Mouse (Mus musculus) neural tube, embryonic 11.5 days (tissue): ENCODE measurements around the gene Tecpr2. TPM values are rescaled to one million over a fixed set of nuclear protein-coding genes. Genes with fewer than 3 reads are reported as not detected.

Experiments
- ATAC-seq: fragments of 200-750 bp; cut with Nextera tagmentation; 2 replicates; pipeline ENCODE4 v1.8.0; 2017; ENCODE audit warnings: moderate number of reproducible peaks, mild to moderate bottlenecking, moderate TSS enrichment, moderate library complexity; ENCODE audit not compliant: insufficient read depth, low FRiP score, low TSS enrichment
- DNase-seq: peaks from one replicate; pipeline ENCODE4 v3.0.0-alpha.2; 2015; ENCODE audit warnings: low spot score
- H3K27ac ChIP-seq: fragments of 300-500 bp; sonication (generic); 2 replicates; pipeline ENCODE4 v1.5.1; 2014; ENCODE audit warnings: low read depth, mild to moderate bottlenecking, low read length
- H3K27me3 ChIP-seq: fragments of 300-500 bp; sonication (generic); 2 replicates; pipeline ENCODE4 v1.6.1; 2014; ENCODE audit warnings: mild to moderate bottlenecking, low read length, mixed read lengths; ENCODE audit not compliant: control insufficient read depth, insufficient read depth
- H3K36me3 ChIP-seq: fragments of 300-500 bp; sonication (generic); 2 replicates; pipeline ENCODE4 v1.6.1; 2014; ENCODE audit warnings: mild to moderate bottlenecking, low read length, moderate library complexity, mixed read lengths; ENCODE audit not compliant: control insufficient read depth, insufficient read depth
- H3K4me1 ChIP-seq: fragments of 300-500 bp; sonication (generic); 2 replicates; pipeline ENCODE4 v1.6.1; 2014; ENCODE audit warnings: low read length, mixed read lengths; ENCODE audit not compliant: control insufficient read depth, insufficient read depth
- H3K4me2 ChIP-seq: fragments of 300-500 bp; sonication (generic); 2 replicates; pipeline ENCODE4 v1.6.1; 2014; ENCODE audit warnings: low read depth, mild to moderate bottlenecking, moderate library complexity
- H3K4me3 ChIP-seq: fragments of 300-500 bp; sonication (generic); 2 replicates; pipeline ENCODE4 v1.5.1; 2014; ENCODE audit warnings: low read depth, low read length
- H3K9ac ChIP-seq: fragments of 300-500 bp; sonication (generic); 2 replicates; pipeline ENCODE4 v1.6.1; 2014; ENCODE audit warnings: mild to moderate bottlenecking, low read length
- H3K9me3 ChIP-seq: fragments of 300-500 bp; sonication (generic); 2 replicates; pipeline ENCODE4 v1.6.1; 2016; ENCODE audit warnings: low read length; ENCODE audit not compliant: control insufficient read depth
- WGBS: fragments of 180-500 bp; shearing (Covaris S2); extraction: QIAGEN DNeasy Blood & Tissue Kit; methylation state at CpG from one replicate; pipeline ENCODE4 v1.1.7; 2014; 5-methylcytosine and 5-hydroxymethylcytosine counted together
- polyA plus RNA-seq: library from polyadenylated mRNA; unstranded; fragments of >200 nt; fragmentation: Nextera tagmentation; extraction: Ambion mirVana; gene quantifications from 2 replicates; pipeline ENCODE4 v1.2.1, GENCODE M21; 2014

Tecpr2 gene
- polyA plus RNA-seq, 1 experiment from 2014 or later = 6.1 TPM

DNA sequence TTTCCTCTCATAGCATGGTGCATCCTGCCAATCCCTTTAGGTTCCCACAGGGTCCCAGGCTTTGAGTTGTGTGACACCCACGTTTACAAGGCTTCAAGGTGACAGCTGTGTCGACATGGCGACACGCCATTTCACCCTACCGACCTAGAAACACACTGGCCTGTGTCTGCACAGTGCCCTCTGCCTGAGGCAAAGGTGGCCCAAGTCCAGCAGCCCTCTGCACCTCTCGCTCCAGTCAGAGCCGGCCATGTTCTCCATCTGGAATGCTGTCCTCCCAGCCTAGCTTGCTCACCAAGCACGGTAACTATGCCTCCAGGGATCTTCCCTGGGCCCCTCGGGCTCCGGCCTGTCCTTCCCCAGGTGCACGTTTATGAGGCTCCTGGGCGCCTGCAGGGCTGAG is 103.7 kb downstream of the Tecpr2 start:
- no peak for DNase-seq
- Histone ChIP-seq H3K9me3 (no peaks in the 10 kb centered on the region), H3K4me1 (no peaks in the 10 kb centered on the region), H3K27me3 (no peaks in the 10 kb centered on the region), H3K4me2 (no peak overlapping the region), H3K4me3 (no peak overlapping the region), H3K27ac (no peak overlapping the region), H3K9ac (no peak overlapping the region; the same call in 1 of the 2 replicates), H3K36me3 (no peaks in the 10 kb centered on the region)
- 84% methylated on average over 12 of the region's 12 CpGs for WGBS
- ATAC-seq = 0 out of 2 replicates have a peak, but pooled peaks have one; percentile 10

DNA sequence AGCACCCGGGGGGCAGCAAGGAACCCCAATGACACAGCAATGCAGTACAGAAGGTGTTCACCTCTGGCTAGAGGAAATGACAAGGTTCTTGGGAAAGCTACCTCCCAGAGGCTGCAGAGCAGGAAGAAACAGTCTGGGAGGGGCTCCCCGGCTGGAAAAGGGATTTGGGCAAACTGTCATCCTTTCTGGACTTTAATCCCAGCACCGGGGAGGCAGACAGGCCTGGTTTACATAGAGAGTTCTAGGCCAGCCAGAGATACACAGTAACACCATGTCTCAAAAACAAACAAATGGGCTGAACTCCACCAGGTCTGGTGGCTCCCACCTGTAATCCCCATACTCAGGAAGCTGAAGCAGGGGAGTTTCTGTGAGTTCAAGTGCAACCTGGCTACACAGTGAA is 104.2 kb downstream of the Tecpr2 start:
- Histone ChIP-seq H3K4me2 (no peak overlapping the region), H3K4me1 (no peaks in the 10 kb centered on the region), H3K27me3 (no peaks in the 10 kb centered on the region), H3K9ac (no peak overlapping the region), H3K36me3 (no peaks in the 10 kb centered on the region), H3K4me3 (no peak overlapping the region), H3K27ac (no peak overlapping the region), H3K9me3 (no peaks in the 10 kb centered on the region)
- DNase-seq (no peak), ATAC-seq (no peak)
- 91% methylated on average over 3 of the region's 3 CpGs for WGBS

GRCm38 (mm10) chr12:110994666-110995065 is 105.6 kb downstream of the Tecpr2 start:
- Histone ChIP-seq H3K4me2 (no peak overlapping the region), H3K4me1 (no peaks in the 10 kb centered on the region), H3K36me3 (no peaks in the 10 kb centered on the region), H3K27ac (no peak overlapping the region), H3K4me3 (no peak overlapping the region), H3K9me3 (no peaks in the 10 kb centered on the region), H3K27me3 (no peaks in the 10 kb centered on the region), H3K9ac (no peak overlapping the region)
- 35% methylated on average over 12 of the region's 12 CpGs for WGBS
- ATAC-seq (no peak), DNase-seq (no peak)

- ATAC-seq = no peak
- Histone ChIP-seq H3K4me3 (no peak overlapping the region), H3K4me1 (no peaks in the 10 kb centered on the region), H3K36me3 (no peaks in the 10 kb centered on the region), H3K9ac (no peak overlapping the region), H3K9me3 (no peaks in the 10 kb centered on the region), H3K27me3 (no peaks in the 10 kb centered on the region), H3K27ac (no peak overlapping the region), H3K4me2 (no peak overlapping the region)
- no peak for DNase-seq
- 94% methylated on average over 11 of the region's 11 CpGs for WGBS
Observed at GRCm38 (mm10) chr12:110998092-110998491, 109.0 kb downstream of the Tecpr2 start.

GRCm38 (mm10) chr12:110999820-111000219 is 110.8 kb downstream of the Tecpr2 start:
- no peaks in the 10 kb centered on the region for H3K9me3 ChIP-seq
- H3K9ac ChIP-seq = no peak overlapping the region
- 76% methylated on average over 2 of the region's 2 CpGs for WGBS
- no peak overlapping the region for H3K4me2 ChIP-seq
- DNase-seq = no peak
- H3K4me3 ChIP-seq = no peak overlapping the region
- no peaks in the 10 kb centered on the region for H3K36me3 ChIP-seq
- no peaks in the 10 kb centered on the region for H3K4me1 ChIP-seq
- no peak overlapping the region for H3K27ac ChIP-seq
- ATAC-seq = no peak
- H3K27me3 ChIP-seq = no peaks in the 10 kb centered on the region

DNA sequence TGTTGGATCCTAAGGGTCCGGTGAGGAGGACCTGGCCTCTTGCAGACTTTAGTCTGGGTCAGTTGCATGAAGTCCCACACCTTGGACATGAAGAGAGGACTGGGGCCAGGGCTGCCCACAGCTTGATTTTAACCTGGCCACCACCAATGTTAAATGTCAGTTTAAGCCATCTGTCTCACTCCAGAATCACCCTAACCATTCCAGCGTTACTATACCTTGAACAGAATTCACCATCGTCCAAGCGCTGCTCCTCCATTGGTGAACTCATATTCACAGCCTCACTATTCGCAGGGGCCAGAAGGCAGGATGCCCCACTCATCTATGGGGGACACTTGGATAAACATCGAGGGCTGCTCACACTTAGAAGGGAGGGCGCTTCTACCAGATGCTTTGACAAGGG is 111.9 kb downstream of the Tecpr2 start:
- DNase-seq (no peak), ATAC-seq (no peak)
- Histone ChIP-seq H3K4me2 (no peak overlapping the region), H3K4me1 (no peaks in the 10 kb centered on the region), H3K36me3 (no peaks in the 10 kb centered on the region), H3K4me3 (no peak overlapping the region), H3K27ac (no peak overlapping the region), H3K9me3 (no peaks in the 10 kb centered on the region), H3K9ac (no peak overlapping the region), H3K27me3 (no peaks in the 10 kb centered on the region)
- WGBS = 93% methylated on average over 7 of the region's 7 CpGs

DNA sequence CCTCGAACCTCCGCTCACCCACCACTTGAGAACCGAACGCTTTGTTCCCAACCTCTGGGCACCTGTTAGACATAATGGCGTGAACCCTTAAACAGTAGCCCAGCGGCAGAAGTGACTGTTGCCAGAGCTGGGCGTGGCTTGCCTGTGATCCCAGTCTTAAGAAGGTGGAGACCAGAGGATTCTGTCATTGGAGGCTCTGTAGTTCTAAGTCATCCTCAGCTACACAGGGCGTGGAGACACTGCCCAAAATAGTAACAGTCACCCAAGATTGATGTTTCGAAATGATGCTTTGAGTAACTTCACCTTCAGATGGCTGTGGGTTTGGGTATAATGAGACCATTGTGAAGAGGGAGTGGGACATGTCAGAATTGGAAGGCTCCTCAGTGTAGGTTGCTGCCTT is 115.1 kb downstream of the Tecpr2 start:
- Histone ChIP-seq H3K9me3 (no peaks in the 10 kb centered on the region), H3K4me2 (no peak overlapping the region), H3K4me1 (no peaks in the 10 kb centered on the region), H3K9ac (no peak overlapping the region), H3K36me3 (no peaks in the 10 kb centered on the region), H3K27me3 (no peaks in the 10 kb centered on the region), H3K4me3 (no peak overlapping the region), H3K27ac (no peak overlapping the region)
- no peak for ATAC-seq
- 87% methylated on average over 9 of the region's 9 CpGs for WGBS
- DNase-seq = no peak

DNA sequence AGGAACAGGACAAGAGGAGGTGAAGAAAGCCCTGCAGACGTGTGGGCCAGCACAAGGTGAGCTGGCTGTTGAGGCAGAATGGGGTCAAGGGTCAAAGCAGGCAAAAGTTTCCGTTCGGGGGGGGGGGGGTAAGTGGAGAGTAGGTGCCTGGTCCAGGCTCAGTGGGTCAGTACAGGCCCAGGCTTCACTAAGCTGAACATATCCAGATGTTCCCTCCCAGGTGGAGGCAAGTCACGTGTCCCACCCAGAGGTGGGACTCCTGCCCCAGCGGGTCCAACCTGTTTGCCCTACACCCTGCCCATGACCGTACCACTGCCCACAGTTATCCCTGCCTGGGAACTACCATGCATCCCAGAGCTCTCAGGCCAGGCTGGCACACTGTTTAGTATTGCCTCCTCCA is 116.7 kb downstream of the Tecpr2 start:
- no peaks in the 10 kb centered on the region for H3K36me3 ChIP-seq
- no peak overlapping the region for H3K4me3 ChIP-seq
- no peaks in the 10 kb centered on the region for H3K9me3 ChIP-seq
- H3K27me3 ChIP-seq = no peaks in the 10 kb centered on the region
- DNase-seq (no peak), ATAC-seq (no peak)
- 79% methylated on average over 6 of the region's 6 CpGs for WGBS
- no peak overlapping the region for H3K27ac ChIP-seq
- H3K9ac ChIP-seq = no peak overlapping the region
- H3K4me2 ChIP-seq = no peak overlapping the region
- no peaks in the 10 kb centered on the region for H3K4me1 ChIP-seq

DNA sequence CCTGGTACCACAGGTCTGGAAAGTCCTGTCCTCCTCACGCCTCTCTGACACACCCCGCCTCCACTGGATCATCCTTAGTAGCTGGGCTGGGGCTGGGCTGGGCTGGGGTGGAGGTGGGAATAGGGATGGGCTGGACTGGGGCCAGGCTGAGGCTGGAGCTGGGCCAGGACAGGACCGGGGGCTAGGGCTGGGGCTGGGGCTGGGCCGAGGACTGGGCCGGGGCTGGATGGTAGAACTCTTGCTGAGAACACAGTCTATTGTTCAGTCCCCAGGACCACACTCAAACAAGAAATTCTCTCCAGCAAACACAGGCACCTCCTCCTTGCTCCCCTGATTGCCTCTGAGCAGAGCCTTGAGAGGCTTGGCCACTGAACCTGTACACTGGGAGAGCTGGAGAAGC is 117.3 kb downstream of the Tecpr2 start:
- Histone ChIP-seq H3K4me1 (no peaks in the 10 kb centered on the region), H3K9ac (no peak overlapping the region), H3K4me2 (no peak overlapping the region), H3K36me3 (no peaks in the 10 kb centered on the region), H3K27ac (no peak overlapping the region), H3K4me3 (no peak overlapping the region), H3K9me3 (no peaks in the 10 kb centered on the region), H3K27me3 (no peaks in the 10 kb centered on the region)
- DNase-seq = no peak
- no peak for ATAC-seq
- WGBS = 76% methylated on average over 5 of the region's 5 CpGs
